Mouse (Mus musculus) adrenal gland (tissue): ENCODE data around the gene Sco2.

ENCODE experiments used
- intact Hi-C: fragments of 180-260 bp; cut with DNase I; formaldehyde crosslinking; loops from one replicate; pipeline ENCODE4 v1.15.1; 2025

Sco2 gene

GRCm38 (mm10) chr15:89374801-89375534, 1.3 kb upstream of the Sco2 start:
- intact Hi-C loops: loop anchor here (5.0 kb wide), 1 partner anchor 57 kb away; no protein-coding TSS in a partner anchor

GRCm38 (mm10) chr15:89374340-89374739, 694 bp upstream of the Sco2 start:
- intact Hi-C loops: no loop called here

- intact Hi-C loops: no loop called here
Measured at GRCm38 (mm10) chr15:89373027-89373761, 452 bp downstream of the Sco2 start.

- intact Hi-C loops: no loop called here
Measured at GRCm38 (mm10) chr15:89372536-89372935, 1.1 kb downstream of the Sco2 start.

- intact Hi-C loops: no loop called here
Measured at GRCm38 (mm10) chr15:89372068-89372467, 1.6 kb downstream of the Sco2 start.

- intact Hi-C loops: no loop called here
Measured at GRCm38 (mm10) chr15:89365141-89365551, 8.5 kb downstream of the Sco2 start.

GRCm38 (mm10) chr15:89363051-89363450, 10.6 kb downstream of the Sco2 start:
- intact Hi-C loops: no loop called here

- intact Hi-C loops: no loop called here
Measured at GRCm38 (mm10) chr15:89358784-89359183, 14.9 kb downstream of the Sco2 start.

GRCm38 (mm10) chr15:89356372-89356771, 17.3 kb downstream of the Sco2 start:
- intact Hi-C loops: no loop called here

GRCm38 (mm10) chr15:89355241-89356187, 18.1 kb downstream of the Sco2 start, which contains the start of the genes Lmf2 and Ncaph2:
Lmf2 (minus strand) TSS chr15:89355659.
Ncaph2 (plus strand) TSS chr15:89355719.
- intact Hi-C loops: no loop called here

- intact Hi-C loops: no loop called here
Measured at GRCm38 (mm10) chr15:89354455-89354854, 19.2 kb downstream of the Sco2 start.

GRCm38 (mm10) chr15:89353837-89354236, 19.8 kb downstream of the Sco2 start:
- intact Hi-C loops: no loop called here

GRCm38 (mm10) chr15:89352795-89353194, 20.9 kb downstream of the Sco2 start:
- intact Hi-C loops: no loop called here

GRCm38 (mm10) chr15:89352054-89352453, 21.6 kb downstream of the Sco2 start:
- intact Hi-C loops: no loop called here

GRCm38 (mm10) chr15:89351302-89351701, 22.3 kb downstream of the Sco2 start:
- intact Hi-C loops: no loop called here

- intact Hi-C loops: no loop called here
Measured at GRCm38 (mm10) chr15:89350447-89350846, 23.2 kb downstream of the Sco2 start.

GRCm38 (mm10) chr15:89343325-89343724, 30.3 kb downstream of the Sco2 start:
- intact Hi-C loops: no loop called here

- intact Hi-C loops: no loop called here
Measured at GRCm38 (mm10) chr15:89341678-89342077, 32.0 kb downstream of the Sco2 start.

GRCm38 (mm10) chr15:89340136-89340535, 33.5 kb downstream of the Sco2 start:
- intact Hi-C loops: no loop called here

- intact Hi-C loops: no loop called here
Measured at GRCm38 (mm10) chr15:89339696-89340095, 34.0 kb downstream of the Sco2 start.

- intact Hi-C loops: no loop called here
Measured at GRCm38 (mm10) chr15:89336422-89336821, 37.2 kb downstream of the Sco2 start.
